Mouse (Mus musculus): ENCODE measurements around the gene Crb2. TPM values are rescaled to one million over a fixed set of nuclear protein-coding genes. Genes with fewer than 3 reads are reported as not detected.

Gene Crb2
- total and polyA plus RNA-seq, 3 experiments, result 0.48 to 0.81 (median 0.64) TPM

DNA sequence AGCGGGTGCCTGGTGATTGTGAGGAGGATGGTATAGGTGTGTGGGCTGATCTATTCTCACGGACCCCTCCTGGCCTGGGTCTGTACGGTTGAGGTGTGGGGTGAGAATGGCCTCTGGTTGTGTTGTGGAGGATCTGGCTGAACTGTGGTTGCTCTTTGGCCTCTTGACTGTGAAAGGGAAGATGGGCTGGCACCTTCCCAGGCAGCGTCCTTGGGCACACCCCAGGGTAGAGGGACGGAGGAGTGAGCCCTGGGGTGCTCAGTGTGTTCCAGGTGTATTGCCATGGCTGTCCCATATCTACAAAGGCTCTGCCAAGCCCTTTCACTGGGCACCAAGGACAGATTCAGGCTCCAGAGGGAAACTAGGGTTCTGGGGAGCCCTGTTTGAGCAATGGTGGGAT lies 13.0 kb downstream of the Crb2 start:
- TF ChIP-seq POLR2A (IDR thresholded peaks at IDR 0.05; ENCODE audit: insufficient read depth, low read depth, low read length) (no peak), EP300 (IDR thresholded peaks at IDR 0.05; ENCODE audit: insufficient read depth, low read depth, low read length) (no peak), CTCF (IDR thresholded peaks at IDR 0.05) (no peak)
- intact Hi-C loops (cut with DNase I), result no loop called here
- Histone ChIP-seq H3K4me1 (ENCODE audit: control insufficient read depth, insufficient read depth, low read length) (no peaks in the 10 kb centered on the region), H3K9ac (ENCODE audit: low read depth, low read length) (no peak overlapping the region), H3K36me3 (ENCODE audit: control insufficient read depth, insufficient read depth, low read length) (no peaks in the 10 kb centered on the region), H3K27ac (no peak overlapping the region), H3K4me3 (no peak overlapping the region), H3K79me2 (replicated peaks; ENCODE audit: control insufficient read depth, insufficient read depth, low read length) (no peaks in the 10 kb centered on the region), H3K27me3 (ENCODE audit: control insufficient read depth, insufficient read depth, low read length) (peaks cover 6% of the 10 kb centered on the region)
- 81% methylated on average over 5 of the region's 5 CpGs for WGBS
- DNase-seq, result no peak

DNA sequence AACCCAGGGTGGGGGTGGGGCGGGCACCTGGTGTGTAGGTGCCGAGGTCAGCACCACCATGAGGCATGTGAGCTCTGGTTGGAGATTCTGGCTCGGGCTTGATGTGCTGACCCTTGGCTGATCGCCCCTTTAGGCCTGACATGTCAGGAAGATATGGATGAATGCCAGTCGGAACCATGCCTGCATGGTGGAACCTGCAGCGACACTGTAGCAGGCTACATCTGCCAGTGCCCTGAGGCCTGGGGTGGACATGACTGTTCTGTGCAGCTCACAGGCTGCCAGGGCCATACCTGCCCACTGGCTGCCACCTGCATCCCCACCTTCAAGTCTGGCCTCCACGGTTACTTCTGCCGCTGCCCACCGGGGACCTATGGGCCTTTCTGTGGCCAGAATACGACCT lies 13.9 kb downstream of the Crb2 start:
- DNase-seq, result no peak
- Histone ChIP-seq H3K27me3 (ENCODE audit: control insufficient read depth, insufficient read depth, low read length) (peaks cover 6% of the 10 kb centered on the region), H3K4me3 (no peak overlapping the region), H3K4me1 (ENCODE audit: control insufficient read depth, insufficient read depth, low read length) (no peaks in the 10 kb centered on the region), H3K36me3 (ENCODE audit: control insufficient read depth, insufficient read depth, low read length) (no peaks in the 10 kb centered on the region), H3K9ac (ENCODE audit: low read depth, low read length) (no peak overlapping the region), H3K79me2 (replicated peaks; ENCODE audit: control insufficient read depth, insufficient read depth, low read length) (no peaks in the 10 kb centered on the region), H3K27ac (no peak overlapping the region)
- 78% methylated on average over 10 of the region's 10 CpGs for WGBS
- TF ChIP-seq EP300 (IDR thresholded peaks at IDR 0.05; ENCODE audit: insufficient read depth, low read depth, low read length) (no peak), POLR2A (IDR thresholded peaks at IDR 0.05; ENCODE audit: insufficient read depth, low read depth, low read length) (no peak), CTCF (IDR thresholded peaks at IDR 0.05) (no peak)
- intact Hi-C loops (cut with DNase I), result no loop called here

DNA sequence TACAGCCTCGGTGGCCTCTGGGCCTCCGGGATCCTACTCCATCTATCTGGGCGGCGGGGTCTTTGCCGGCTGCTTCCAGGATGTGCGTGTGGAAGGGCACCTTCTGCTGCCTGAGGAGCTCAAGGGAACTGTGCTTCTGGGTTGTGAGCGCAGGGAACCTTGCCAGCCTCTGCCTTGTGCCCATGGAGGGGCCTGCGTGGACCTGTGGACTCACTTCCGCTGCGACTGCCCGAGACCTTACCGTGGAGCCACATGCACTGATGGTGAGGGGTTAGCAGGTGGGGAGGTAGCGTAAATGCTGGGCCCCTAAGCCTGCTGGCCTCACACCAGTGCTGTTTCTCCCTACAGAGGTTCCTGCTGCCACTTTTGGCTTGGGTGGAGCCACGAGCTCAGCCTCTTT lies 14.7 kb downstream of the Crb2 start:
- Histone ChIP-seq H3K4me3 (no peak overlapping the region), H3K4me1 (ENCODE audit: control insufficient read depth, insufficient read depth, low read length) (no peaks in the 10 kb centered on the region), H3K27me3 (ENCODE audit: control insufficient read depth, insufficient read depth, low read length) (peaks cover 6% of the 10 kb centered on the region), H3K79me2 (replicated peaks; ENCODE audit: control insufficient read depth, insufficient read depth, low read length) (no peaks in the 10 kb centered on the region), H3K9ac (ENCODE audit: low read depth, low read length) (no peak overlapping the region), H3K36me3 (ENCODE audit: control insufficient read depth, insufficient read depth, low read length) (no peaks in the 10 kb centered on the region), H3K27ac (no peak overlapping the region)
- no peak for TF ChIP-seq POLR2A (IDR thresholded peaks at IDR 0.05; ENCODE audit: insufficient read depth, low read depth, low read length)
- DNase-seq, result no peak
- WGBS, result 91% methylated on average over 14 of the region's 14 CpGs
- intact Hi-C loops (cut with DNase I), result no loop called here

DNA sequence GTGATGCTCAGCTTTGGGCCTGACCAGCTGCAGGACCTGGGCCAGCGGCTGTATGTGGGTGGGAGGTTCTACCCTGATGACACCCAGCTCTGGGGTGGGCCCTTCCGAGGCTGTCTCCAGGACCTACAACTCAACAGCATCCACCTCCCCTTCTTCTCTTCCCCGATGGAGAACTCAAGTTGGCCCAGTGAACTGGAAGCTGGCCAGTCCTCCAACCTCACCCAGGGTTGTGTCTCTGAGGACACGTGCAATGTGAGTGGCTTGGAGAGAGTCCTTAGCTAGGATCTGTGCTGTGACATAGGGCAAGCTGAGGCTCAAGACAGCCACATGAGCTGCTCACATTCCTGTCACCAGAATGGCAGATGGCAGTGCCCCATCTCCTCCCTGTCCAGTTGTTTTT lies 15.3 kb downstream of the Crb2 start:
- Histone ChIP-seq H3K27me3 (ENCODE audit: control insufficient read depth, insufficient read depth, low read length) (peaks cover 5% of the 10 kb centered on the region), H3K27ac (no peak overlapping the region), H3K36me3 (ENCODE audit: control insufficient read depth, insufficient read depth, low read length) (no peaks in the 10 kb centered on the region), H3K4me3 (no peak overlapping the region), H3K79me2 (replicated peaks; ENCODE audit: control insufficient read depth, insufficient read depth, low read length) (no peaks in the 10 kb centered on the region), H3K9ac (ENCODE audit: low read depth, low read length) (no peak overlapping the region), H3K4me1 (ENCODE audit: control insufficient read depth, insufficient read depth, low read length) (no peaks in the 10 kb centered on the region)
- intact Hi-C loops (cut with DNase I), result no loop called here
- TF ChIP-seq EP300 (IDR thresholded peaks at IDR 0.05; ENCODE audit: insufficient read depth, low read depth, low read length) (no peak), CTCF (IDR thresholded peaks at IDR 0.05) (no peak), POLR2A (IDR thresholded peaks at IDR 0.05; ENCODE audit: insufficient read depth, low read depth, low read length) (no peak)
- WGBS, result 63% methylated on average over 4 of the region's 4 CpGs
- DNase-seq, result no peak

DNA sequence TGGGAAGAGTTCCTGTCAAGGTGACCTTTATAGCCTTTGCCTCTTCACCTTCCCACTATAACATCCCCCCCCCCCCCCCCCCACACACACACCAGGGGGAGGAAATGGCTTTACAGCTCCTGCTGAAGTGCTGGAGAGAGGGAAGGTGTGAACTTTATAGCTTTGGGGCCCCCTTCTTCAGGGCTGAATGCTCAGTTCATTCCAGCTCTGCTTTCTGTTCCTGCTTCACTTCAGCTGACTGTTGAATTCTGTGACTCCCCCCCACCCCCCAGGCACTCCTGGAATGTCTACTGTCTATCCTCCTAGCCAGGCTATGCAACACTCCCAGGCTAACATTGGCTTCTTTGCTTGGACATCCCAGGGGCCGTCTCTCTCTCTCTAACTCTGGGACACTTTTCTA lies 20.0 kb downstream of the Crb2 start:
- Histone ChIP-seq H3K4me3 (no peak overlapping the region), H3K79me2 (replicated peaks; ENCODE audit: control insufficient read depth, insufficient read depth, low read length) (no peaks in the 10 kb centered on the region), H3K27me3 (ENCODE audit: control insufficient read depth, insufficient read depth, low read length) (no peaks in the 10 kb centered on the region), H3K36me3 (ENCODE audit: control insufficient read depth, insufficient read depth, low read length) (no peaks in the 10 kb centered on the region), H3K4me1 (ENCODE audit: control insufficient read depth, insufficient read depth, low read length) (no peaks in the 10 kb centered on the region), H3K9ac (ENCODE audit: low read depth, low read length) (no peak overlapping the region), H3K27ac (no peak overlapping the region)
- DNase-seq, result no peak
- 55% methylated on average over 1 of the region's 1 CpGs for WGBS
- intact Hi-C loops (cut with DNase I), result no loop called here
- no peak for TF ChIP-seq CTCF (IDR thresholded peaks at IDR 0.05)
- TF ChIP-seq POLR2A (IDR thresholded peaks at IDR 0.05; ENCODE audit: insufficient read depth, low read depth, low read length), result no peak
- TF ChIP-seq EP300 (IDR thresholded peaks at IDR 0.05; ENCODE audit: insufficient read depth, low read depth, low read length), result no peak

DNA sequence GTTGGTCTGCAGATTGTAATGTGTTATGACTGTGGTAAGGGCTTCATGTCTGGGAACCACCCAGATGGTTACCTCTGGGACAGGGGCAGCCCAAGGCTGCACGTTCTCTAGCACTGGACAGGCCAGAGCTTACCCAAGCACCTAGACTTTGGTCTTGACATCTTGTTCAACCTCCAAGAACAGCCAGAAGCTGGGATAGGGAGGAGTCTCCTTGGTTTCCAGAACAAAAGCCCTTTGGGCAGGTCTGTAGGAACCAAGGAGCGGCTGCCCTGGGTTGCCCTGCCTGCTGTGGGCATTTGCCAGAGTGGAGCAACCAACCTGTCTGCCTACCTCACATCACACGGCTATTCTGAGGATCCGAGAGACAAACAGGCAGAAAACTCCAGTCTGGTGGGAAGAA lies 21.0 kb downstream of the Crb2 start:
- H3K27me3 ChIP-seq (ENCODE audit: control insufficient read depth, insufficient read depth, low read length), result no peaks in the 10 kb centered on the region
- H3K36me3 ChIP-seq (ENCODE audit: control insufficient read depth, insufficient read depth, low read length), result no peaks in the 10 kb centered on the region
- DNase-seq, result no peak
- intact Hi-C loops (cut with DNase I), result no loop called here
- TF ChIP-seq CTCF (IDR thresholded peaks at IDR 0.05) (no peak), EP300 (IDR thresholded peaks at IDR 0.05; ENCODE audit: insufficient read depth, low read depth, low read length) (no peak), POLR2A (IDR thresholded peaks at IDR 0.05; ENCODE audit: insufficient read depth, low read depth, low read length) (no peak)
- no peak overlapping the region for H3K27ac ChIP-seq
- no peaks in the 10 kb centered on the region for H3K79me2 ChIP-seq (replicated peaks; ENCODE audit: control insufficient read depth, insufficient read depth, low read length)
- no peak overlapping the region for H3K9ac ChIP-seq (ENCODE audit: low read depth, low read length)
- WGBS, result 95% methylated on average over 4 of the region's 4 CpGs
- no peak overlapping the region for H3K4me3 ChIP-seq
- H3K4me1 ChIP-seq (ENCODE audit: control insufficient read depth, insufficient read depth, low read length), result no peaks in the 10 kb centered on the region

Measured in heart, adult 2 months (tissue).